Mouse (Mus musculus) CH12.LX (cell line): ENCODE measurements around the gene Pip4k2c. TPM values are rescaled to one million over a fixed set of nuclear protein-coding genes. Genes with fewer than 3 reads are reported as not detected.
"Not testable (repeated sequence)": the region's sequence is repeated elsewhere in the genome, so short reads cannot be mapped to it uniquely, and the experiment has no call there.

Experiments
- DNase-seq: peaks from one replicate; pipeline ENCODE4 v3.0.0-alpha.2; 2013; ENCODE audit errors: extremely low read depth
- H3K27ac ChIP-seq: 2 replicates; pipeline ENCODE4 v1.5.1; 2012; ENCODE audit warnings: low read depth, mild to moderate bottlenecking, control low read depth, moderate library complexity; ENCODE audit not compliant: insufficient read depth
- H3K27me3 ChIP-seq: replicated peaks from 2 replicates; pipeline ENCODE3; 2012; ENCODE audit warnings: inconsistent platforms
- H3K36me3 ChIP-seq, 2 experiments: replicated peaks in 1 of 2; 2 replicates each; pipeline versions ENCODE3 to v1.6.1; 2012; ENCODE audit warnings: inconsistent platforms in 1 of 2, low read length in 1 of 2, mild to moderate bottlenecking in 1 of 2, mixed read lengths in 1 of 2, moderate library complexity in 1 of 2; ENCODE audit not compliant: control insufficient read depth in 1 of 2, insufficient read depth in 1 of 2
- H3K4me1 ChIP-seq, 2 experiments: 2 replicates each; pipeline ENCODE4 v1.6.1; 2012; ENCODE audit warnings: inconsistent platforms in 1 of 2, moderate library complexity in 1 of 2; ENCODE audit not compliant: insufficient read depth in 2 of 2, control insufficient read depth in 1 of 2
- H3K4me2 ChIP-seq: 2 replicates; pipeline ENCODE4 v1.6.1; 2012; ENCODE audit warnings: low read depth, mild to moderate bottlenecking, control low read depth; ENCODE audit not compliant: poor library complexity, insufficient read depth, severe bottlenecking
- H3K4me3 ChIP-seq, 3 experiments: fragments of 150-350 bp in 1 of 3; sonication (generic) in 1 of 3; replicated peaks in 1 of 3; 2 replicates each; pipeline versions ENCODE3 to v1.5.1; 2011 to 2012; ENCODE audit warnings: low read depth in 2 of 3, low read length in 2 of 3, mild to moderate bottlenecking in 2 of 3, moderate library complexity in 2 of 3, control low read depth in 1 of 3, improper control_type of control experiment in 1 of 3, inconsistent platforms in 1 of 3, mixed read lengths in 1 of 3; ENCODE audit not compliant: poor library complexity in 1 of 3
- H3K79me2 ChIP-seq: replicated peaks from 2 replicates; pipeline ENCODE4 v1.6.1; 2012; ENCODE audit warnings: mild to moderate bottlenecking, moderate library complexity; ENCODE audit not compliant: control insufficient read depth, poor library complexity, insufficient read depth, severe bottlenecking; ENCODE audit errors: extremely low read depth
- H3K9ac ChIP-seq: 2 replicates; pipeline ENCODE4 v1.6.1; 2012; ENCODE audit warnings: low read depth, mild to moderate bottlenecking, control low read depth, moderate library complexity; ENCODE audit not compliant: insufficient read depth
- H3K9me3 ChIP-seq: replicated peaks from 2 replicates; pipeline ENCODE3; 2012; ENCODE audit warnings: low read length, inconsistent platforms, mixed read lengths
- BHLHE40 ChIP-seq: IDR thresholded peaks from 2 replicates; pipeline ENCODE4 v1.6.1; 2011; ENCODE audit warnings: mild to moderate bottlenecking, low read depth, low read length, improper control_type of control experiment
- E2F4 ChIP-seq: IDR thresholded peaks from 2 replicates; pipeline ENCODE4 v1.6.1; 2011; ENCODE audit warnings: low read depth, low read length, improper control_type of control experiment; ENCODE audit not compliant: insufficient replicate concordance
- EP300 ChIP-seq: IDR thresholded peaks from 2 replicates; pipeline ENCODE4 v1.6.1; 2011; ENCODE audit warnings: low read length, improper control_type of control experiment
- HCFC1 ChIP-seq: IDR thresholded peaks from 2 replicates; pipeline ENCODE4 v1.6.1; 2012; ENCODE audit warnings: low read depth, mild to moderate bottlenecking, inconsistent platforms, low read length, improper control_type of control experiment
- JUND ChIP-seq: conservative IDR thresholded peaks from 2 replicates; pipeline ENCODE4 v1.6.1; 2011; ENCODE audit warnings: low read depth, low read length, improper control_type of control experiment
- KAT2A ChIP-seq: IDR thresholded peaks from 2 replicates; pipeline ENCODE4 v1.6.1; 2012; ENCODE audit warnings: low read length, improper control_type of control experiment, inconsistent platforms; ENCODE audit not compliant: insufficient replicate concordance
- MAFK ChIP-seq: IDR thresholded peaks from 2 replicates; pipeline ENCODE4 v1.6.1; 2011; ENCODE audit warnings: low read length, improper control_type of control experiment; ENCODE audit not compliant: insufficient replicate concordance
- MAX ChIP-seq: IDR thresholded peaks from 2 replicates; pipeline ENCODE4 v1.6.1; 2011; ENCODE audit warnings: low read length, improper control_type of control experiment
- MAZ ChIP-seq: IDR thresholded peaks from 2 replicates; pipeline ENCODE4 v1.6.1; 2012; ENCODE audit warnings: low read depth, mild to moderate bottlenecking, inconsistent platforms, low read length, improper control_type of control experiment, moderate library complexity
- MEF2A ChIP-seq: IDR thresholded peaks from 2 replicates; pipeline ENCODE4 v1.6.1; 2014; ENCODE audit warnings: low read depth, mild to moderate bottlenecking, inconsistent platforms, low read length, improper control_type of control experiment, borderline replicate concordance
- MYC ChIP-seq: IDR thresholded peaks from 2 replicates; pipeline ENCODE4 v1.6.1; 2011; ENCODE audit warnings: low read depth, mild to moderate bottlenecking, improper control_type of control experiment, low read length
- NELFE ChIP-seq: IDR thresholded peaks from 2 replicates; pipeline ENCODE4 v1.6.1; 2011; ENCODE audit warnings: low read depth, low read length, improper control_type of control experiment
- NRF1 ChIP-seq: IDR thresholded peaks from 2 replicates; pipeline ENCODE4 v1.6.1; 2014; ENCODE audit warnings: low read depth, mild to moderate bottlenecking, inconsistent platforms, low read length, improper control_type of control experiment, moderate library complexity
- PAX5 ChIP-seq: IDR thresholded peaks from 2 replicates; pipeline ENCODE4 v1.6.1; 2012; ENCODE audit warnings: low read length, inconsistent platforms, mixed read lengths
- POLR2A ChIP-seq: IDR thresholded peaks from 2 replicates; pipeline ENCODE4 v1.6.1; 2011; ENCODE audit warnings: low read depth, mild to moderate bottlenecking, improper control_type of control experiment, low read length
- RAD21 ChIP-seq: IDR thresholded peaks from 2 replicates; pipeline ENCODE4 v1.6.1; 2011; ENCODE audit warnings: low read depth, mild to moderate bottlenecking, low read length, improper control_type of control experiment, moderate library complexity
- RCOR1 ChIP-seq: conservative IDR thresholded peaks from 2 replicates; pipeline ENCODE4 v1.6.1; 2012; ENCODE audit warnings: low read depth, mild to moderate bottlenecking, inconsistent platforms, low read length, improper control_type of control experiment
- SIN3A ChIP-seq: IDR thresholded peaks from 2 replicates; pipeline ENCODE4 v1.6.1; 2012; ENCODE audit warnings: low read length, improper control_type of control experiment, inconsistent platforms
- SMC3 ChIP-seq: IDR thresholded peaks from 2 replicates; pipeline ENCODE4 v1.6.1; 2011; ENCODE audit warnings: low read depth, low read length, improper control_type of control experiment
- TBP ChIP-seq: conservative IDR thresholded peaks from 2 replicates; pipeline ENCODE4 v1.6.1; 2011; ENCODE audit warnings: low read depth, low read length, improper control_type of control experiment
- UBTF ChIP-seq: IDR thresholded peaks from 2 replicates; pipeline ENCODE4 v1.6.1; 2012; ENCODE audit warnings: low read depth, mild to moderate bottlenecking, inconsistent platforms, low read length, improper control_type of control experiment, moderate library complexity
- ZC3H11A ChIP-seq: IDR thresholded peaks from 2 replicates; pipeline ENCODE4 v1.6.1; 2012; ENCODE audit warnings: low read depth, mild to moderate bottlenecking, inconsistent platforms, low read length, improper control_type of control experiment
- ZKSCAN1 ChIP-seq: IDR thresholded peaks from 2 replicates; pipeline ENCODE4 v1.6.1; 2012; ENCODE audit warnings: low read depth, inconsistent platforms, low read length, improper control_type of control experiment, borderline replicate concordance
- ZMIZ1 ChIP-seq: IDR thresholded peaks from 2 replicates; pipeline ENCODE4 v1.6.1; 2012; ENCODE audit warnings: low read depth, mild to moderate bottlenecking, inconsistent platforms, low read length, improper control_type of control experiment
- ZNF384 ChIP-seq: IDR thresholded peaks from 2 replicates; pipeline ENCODE4 v1.6.1; 2012; ENCODE audit warnings: low read depth, low read length, improper control_type of control experiment, inconsistent platforms
- dilution Hi-C: fragments of 300-500 bp; cut with MboI; formaldehyde crosslinking; loops from 2 replicates; pipeline ENCODE4 v1.14.3; 2020; ENCODE audit warnings: low sequenced_read_pairs; ENCODE audit not compliant: extremely low pct_unique_long_range_greater_than_20kb, extremely low pct_ligation_motif_present
- in situ Hi-C: fragments of 300-500 bp; cut with MboI; formaldehyde crosslinking; loops from 3 replicates; pipeline ENCODE4 v1.14.3; 2019; ENCODE audit warnings: low sequenced_read_pairs, low pct_ligation_motif_present, low pct_unique_long_range_greater_than_20kb, mixed read lengths
- polyA plus RNA-seq: library from polyadenylated mRNA; unstranded; fragments of >175 nt; gene quantifications from 2 replicates; pipeline ENCODE4 v1.2.1, GENCODE M21; 2012; ENCODE audit warnings: low read depth; ENCODE audit not compliant: insufficient read length
- total RNA-seq, 2 experiments: library from RNA; depleted of rRNA; stranded (reverse); fragments of 300-350 nt in 1 of 2; fragments of >200 nt in 1 of 2; gene quantifications; 2 replicates each; pipeline ENCODE4 v1.2.3; 2012 to 2014

The Pip4k2c gene
- total and polyA plus RNA-seq, 3 experiments = 13.3 to 24.7 (median 22.7) TPM

- Histone ChIP-seq H3K4me3 (no peak overlapping the region), H3K4me2 (no peak overlapping the region), H3K79me2 (no peaks in the 10 kb centered on the region), H3K27me3 (no peaks in the 10 kb centered on the region), H3K27ac (no peak overlapping the region), H3K9ac (no peak overlapping the region), H3K4me1 (0 out of 4 replicates have a peak, but pooled peaks cover 0 to 2% of the 10 kb centered on the region in 2 experiments), H3K9me3 (peaks cover 3% of the 10 kb centered on the region), H3K36me3 (no peaks in the 10 kb centered on the region)
- TF ChIP-seq POLR2A (no peak), RCOR1 (no peak), ZMIZ1 (no peak), EP300 (no peak), MAFK (no peak), PAX5 (no peak), ZC3H11A (no peak), BHLHE40 (no peak), SIN3A (no peak), NRF1 (no peak), E2F4 (no peak), ZKSCAN1 (no peak), UBTF (no peak), MAX (no peak)
- dilution Hi-C loops (no loop called here), in situ Hi-C loops (no loop called here)
- DNase-seq = no peak
Measured at GRCm38 (mm10) chr10:127154241-127154640, 57.1 kb downstream of the Pip4k2c start.

GRCm38 (mm10) chr10:127153323-127153722 lies 58.1 kb downstream of the Pip4k2c start:
- dilution Hi-C loops = no loop called here
- in situ Hi-C loops = no loop called here
- H3K4me2 ChIP-seq = no peak overlapping the region
- H3K36me3 ChIP-seq = no peaks in the 10 kb centered on the region
- no peaks in the 10 kb centered on the region for H3K27me3 ChIP-seq
- peaks cover 3% of the 10 kb centered on the region for H3K9me3 ChIP-seq
- no peak overlapping the region for H3K27ac ChIP-seq
- H3K79me2 ChIP-seq = no peaks in the 10 kb centered on the region
- H3K9ac ChIP-seq = no peak overlapping the region
- H3K4me3 ChIP-seq = no peak overlapping the region
- DNase-seq = no peak
- 0 out of 4 replicates have a peak, but pooled peaks cover 0 to 2% of the 10 kb centered on the region in 2 experiments for H3K4me1 ChIP-seq
- TF ChIP-seq MYC (no peak), PAX5 (no peak), POLR2A (no peak), NELFE (no peak), MAX (no peak), JUND (no peak), ZC3H11A (no peak), MAZ (no peak), HCFC1 (no peak), TBP (no peak), RAD21 (no peak), MEF2A (no peak), E2F4 (no peak), KAT2A (no peak), ZKSCAN1 (no peak), ZNF384 (no peak), SMC3 (no peak), UBTF (no peak)
- TF ChIP-seq, all 38 proteins: peak for 0

GRCm38 (mm10) chr10:127152556-127152955 lies 58.8 kb downstream of the Pip4k2c start:
- H3K79me2 ChIP-seq, DNase-seq, H3K9me3 ChIP-seq, H3K36me3 ChIP-seq, H3K4me2 ChIP-seq, H3K4me3 ChIP-seq, H3K27ac ChIP-seq, H3K9ac ChIP-seq, H3K27me3 ChIP-seq, dilution Hi-C loops, in situ Hi-C loops, H3K4me1 ChIP-seq: not testable (repeated sequence)
